Mouse (Mus musculus) midbrain, embryonic 13.5 days (tissue): Measurements from ENCODE around the gene Vangl1. TPM values are rescaled to one million over a fixed set of nuclear protein-coding genes. Genes with fewer than 3 reads are reported as not detected.

Experiments used
- ATAC-seq: fragments of 200-750 bp; cut with Nextera tagmentation; 2 replicates; pipeline ENCODE4 v1.8.0; 2017; ENCODE audit warnings: mild to moderate bottlenecking, moderate TSS enrichment, moderate library complexity
- H3K27ac ChIP-seq: fragments of 300-500 bp; sonication (generic); 2 replicates; pipeline ENCODE4 v1.5.1; 2015; ENCODE audit warnings: inconsistent platforms, mild to moderate bottlenecking, moderate library complexity
- H3K27me3 ChIP-seq: fragments of 300-500 bp; sonication (generic); 2 replicates; pipeline ENCODE4 v1.6.1; 2015; ENCODE audit warnings: mild to moderate bottlenecking, inconsistent platforms
- H3K36me3 ChIP-seq: fragments of 300-500 bp; sonication (generic); 2 replicates; pipeline ENCODE4 v1.6.1; 2015; ENCODE audit warnings: mild to moderate bottlenecking, inconsistent platforms
- H3K4me1 ChIP-seq: fragments of 300-500 bp; sonication (generic); replicated peaks from 2 replicates; pipeline ENCODE4 v1.6.1; 2015; ENCODE audit warnings: inconsistent platforms
- H3K4me2 ChIP-seq: fragments of 300-500 bp; sonication (generic); replicated peaks from 2 replicates; pipeline ENCODE4 v1.6.1; 2015; ENCODE audit warnings: moderate library complexity, mild to moderate bottlenecking, inconsistent platforms
- H3K4me3 ChIP-seq: fragments of 300-500 bp; sonication (generic); replicated peaks from 2 replicates; pipeline ENCODE4 v1.5.1; 2015; ENCODE audit warnings: mild to moderate bottlenecking, inconsistent platforms
- H3K9ac ChIP-seq: fragments of 300-500 bp; sonication (generic); replicated peaks from 2 replicates; pipeline ENCODE4 v1.6.1; 2015; ENCODE audit warnings: mild to moderate bottlenecking, inconsistent platforms
- H3K9me3 ChIP-seq: fragments of 300-500 bp; sonication (generic); 2 replicates; pipeline ENCODE4 v1.6.1; 2016; ENCODE audit warnings: mild to moderate bottlenecking, inconsistent platforms
- WGBS: fragments of 180-500 bp; shearing (Covaris S2); methylation state at CpG from one replicate; pipeline ENCODE4 v1.1.7; 2015; 5-methylcytosine and 5-hydroxymethylcytosine counted together
- polyA plus RNA-seq: library from polyadenylated mRNA; unstranded; fragments of >200 nt; fragmentation: Nextera tagmentation; extraction: Ambion mirVana; gene quantifications from 2 replicates; pipeline ENCODE4 v1.2.1, GENCODE M21; 2015

Gene Vangl1
- polyA plus RNA-seq, 1 experiment from 2014 or later: 7.3 TPM

GRCm38 (mm10) chr3:102196166-102196565 lies 8.3 kb downstream of the Vangl1 start:
- H3K4me3 ChIP-seq: no peak overlapping the region
- H3K4me2 ChIP-seq: no peak overlapping the region
- H3K36me3 ChIP-seq: no peaks in the 10 kb centered on the region
- no peak overlapping the region for H3K27ac ChIP-seq
- peaks cover 27% of the 10 kb centered on the region for H3K4me1 ChIP-seq
- 92% methylated on average over 9 of the region's 9 CpGs for WGBS
- no peak overlapping the region for H3K9ac ChIP-seq
- no peaks in the 10 kb centered on the region for H3K9me3 ChIP-seq
- H3K27me3 ChIP-seq: peaks cover 79% of the 10 kb centered on the region
- no peak for ATAC-seq

GRCm38 (mm10) chr3:102195762-102196161 lies 8.7 kb downstream of the Vangl1 start:
- Histone ChIP-seq H3K4me2 (no peak overlapping the region), H3K36me3 (no peaks in the 10 kb centered on the region), H3K27ac (no peak overlapping the region), H3K4me1 (peaks cover 27% of the 10 kb centered on the region), H3K9me3 (no peaks in the 10 kb centered on the region), H3K27me3 (peaks cover 77% of the 10 kb centered on the region), H3K9ac (no peak overlapping the region), H3K4me3 (no peak overlapping the region)
- WGBS: 33% methylated on average over 2 of the region's 2 CpGs
- no peak for ATAC-seq

GRCm38 (mm10) chr3:102194291-102195051 lies 10.0 kb downstream of the Vangl1 start:
- H3K9ac ChIP-seq: 0 out of 2 replicates have a peak overlapping the region, but pooled peaks have one; percentile 5
- H3K27me3 ChIP-seq: peaks cover 70% of the 10 kb centered on the region
- H3K4me2 ChIP-seq: peak overlapping the region; percentile 45
- WGBS: 4% methylated on average over 11 of the region's 11 CpGs
- peak overlapping the region; percentile 63 for H3K27ac ChIP-seq
- H3K9me3 ChIP-seq: no peaks in the 10 kb centered on the region
- no peak overlapping the region for H3K4me3 ChIP-seq
- peak; percentile 65 for ATAC-seq
- H3K36me3 ChIP-seq: no peaks in the 10 kb centered on the region
- H3K4me1 ChIP-seq: peaks cover 35% of the 10 kb centered on the region

DNA sequence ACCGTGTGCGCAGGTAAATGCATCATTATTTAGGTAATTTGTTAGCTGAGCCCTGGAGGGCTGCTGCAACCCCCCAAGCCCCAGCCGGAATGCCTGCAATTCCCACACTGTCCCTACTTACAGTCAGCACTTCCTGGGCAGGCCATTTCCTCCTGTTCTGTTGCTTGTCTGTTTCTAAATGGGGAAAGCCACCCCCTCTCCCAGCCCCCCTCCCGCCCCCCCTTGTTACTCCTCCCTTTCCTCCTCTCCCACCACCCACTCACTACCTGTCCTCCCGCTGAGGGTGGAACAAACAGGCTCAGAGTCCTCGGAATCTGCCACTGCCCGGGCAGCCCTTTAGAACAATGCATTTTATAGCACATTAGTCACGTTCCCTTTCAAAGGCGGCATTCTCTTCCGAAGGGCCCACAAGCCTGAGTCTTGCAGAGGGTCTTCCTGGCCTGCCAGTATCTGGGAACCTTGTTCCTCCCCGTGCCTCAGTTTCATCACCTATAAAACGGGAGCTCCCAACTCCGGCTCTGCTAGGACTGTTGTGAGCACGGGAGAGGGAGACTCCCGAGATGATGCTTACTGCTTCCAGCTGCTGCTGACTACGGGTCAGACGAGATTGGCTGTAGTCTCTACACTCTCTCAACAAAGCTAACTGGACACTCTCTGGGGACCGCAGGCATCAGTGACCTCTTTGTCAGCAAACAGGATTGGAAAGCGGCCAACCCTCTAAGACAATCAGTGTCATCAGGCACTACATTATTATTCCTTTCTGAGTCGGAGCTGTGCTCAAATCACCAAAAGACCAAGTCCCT lies 10.8 kb downstream of the Vangl1 start:
- Histone ChIP-seq H3K4me1 (peaks cover 41% of the 10 kb centered on the region), H3K27ac (peak overlapping the region; percentile 63), H3K36me3 (no peaks in the 10 kb centered on the region), H3K27me3 (peaks cover 62% of the 10 kb centered on the region), H3K4me2 (peak overlapping the region; percentile 45), H3K4me3 (no peak overlapping the region; the same call in 1 of the 2 replicates), H3K9me3 (no peaks in the 10 kb centered on the region), H3K9ac (0 out of 2 replicates have a peak overlapping the region, but pooled peaks have one; percentile 17)
- peak; percentile 60 for ATAC-seq
- 3% methylated on average over 19 of the region's 20 CpGs for WGBS

DNA sequence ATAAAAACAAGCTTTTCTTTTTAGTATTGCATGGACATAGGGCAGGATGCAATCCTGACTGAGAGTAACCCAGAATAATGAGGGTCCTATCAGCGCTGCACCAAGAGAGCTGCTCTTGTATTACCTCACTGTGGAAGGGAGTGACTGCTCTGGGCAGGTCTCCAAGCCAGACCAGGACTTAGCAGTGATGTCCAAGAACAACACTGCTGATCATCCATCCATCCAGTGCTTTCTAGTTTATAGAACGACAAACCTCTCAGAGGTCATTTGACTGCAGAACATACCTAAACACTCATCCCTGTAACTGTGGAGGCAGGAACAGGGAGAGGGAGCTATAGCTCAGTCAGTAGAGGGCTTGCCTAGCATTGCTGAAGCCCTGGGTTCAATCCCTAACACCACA lies 11.9 kb downstream of the Vangl1 start:
- Histone ChIP-seq H3K4me3 (no peak overlapping the region), H3K36me3 (no peaks in the 10 kb centered on the region), H3K4me1 (peaks cover 38% of the 10 kb centered on the region), H3K27me3 (peaks cover 59% of the 10 kb centered on the region), H3K27ac (no peak overlapping the region), H3K9me3 (no peaks in the 10 kb centered on the region), H3K4me2 (no peak overlapping the region), H3K9ac (no peak overlapping the region)
- 73% methylated on average over 2 of the region's 2 CpGs for WGBS
- no peak for ATAC-seq

GRCm38 (mm10) chr3:102191575-102191974 lies 12.9 kb downstream of the Vangl1 start:
- H3K4me2 ChIP-seq: no peak overlapping the region
- H3K4me3 ChIP-seq: no peak overlapping the region
- WGBS: 83% methylated on average over 3 of the region's 3 CpGs
- H3K27ac ChIP-seq: no peak overlapping the region
- no peak for ATAC-seq
- H3K36me3 ChIP-seq: no peaks in the 10 kb centered on the region
- no peak overlapping the region for H3K9ac ChIP-seq
- H3K4me1 ChIP-seq: peaks cover 38% of the 10 kb centered on the region
- no peaks in the 10 kb centered on the region for H3K9me3 ChIP-seq
- H3K27me3 ChIP-seq: peaks cover 52% of the 10 kb centered on the region

GRCm38 (mm10) chr3:102190642-102191041 lies 13.9 kb downstream of the Vangl1 start:
- Histone ChIP-seq H3K4me2 (no peak overlapping the region), H3K4me1 (peaks cover 38% of the 10 kb centered on the region), H3K27ac (no peak overlapping the region), H3K9me3 (peaks cover 6% of the 10 kb centered on the region; the same call in 1 of the 2 replicates), H3K9ac (no peak overlapping the region), H3K27me3 (peaks cover 43% of the 10 kb centered on the region), H3K36me3 (peaks cover 3% of the 10 kb centered on the region; the same call in 1 of the 2 replicates), H3K4me3 (no peak overlapping the region)
- no peak for ATAC-seq

- peaks cover 38% of the 10 kb centered on the region for H3K4me1 ChIP-seq
- no peak overlapping the region for H3K4me2 ChIP-seq
- WGBS: 5% methylated on average over 4 of the region's 4 CpGs
- peaks cover 4% of the 10 kb centered on the region; the same call in 1 of the 2 replicates for H3K36me3 ChIP-seq
- peaks cover 37% of the 10 kb centered on the region for H3K27me3 ChIP-seq
- no peak for ATAC-seq
- H3K9ac ChIP-seq: no peak overlapping the region
- H3K4me3 ChIP-seq: no peak overlapping the region
- H3K27ac ChIP-seq: no peak overlapping the region
- peaks cover 6% of the 10 kb centered on the region; the same call in 1 of the 2 replicates for H3K9me3 ChIP-seq
Measured at GRCm38 (mm10) chr3:102190015-102190414, 14.5 kb downstream of the Vangl1 start.

GRCm38 (mm10) chr3:102188972-102189371 lies 15.5 kb downstream of the Vangl1 start:
- H3K4me3 ChIP-seq: no peak overlapping the region
- peaks cover 29% of the 10 kb centered on the region for H3K4me1 ChIP-seq
- H3K9ac ChIP-seq: no peak overlapping the region
- H3K27ac ChIP-seq: no peak overlapping the region
- peaks cover 6% of the 10 kb centered on the region; the same call in 1 of the 2 replicates for H3K9me3 ChIP-seq
- WGBS: 14% methylated on average over 6 of the region's 6 CpGs
- H3K4me2 ChIP-seq: no peak overlapping the region; the same call in 1 of the 2 replicates
- peaks cover 37% of the 10 kb centered on the region for H3K27me3 ChIP-seq
- peaks cover 4% of the 10 kb centered on the region; the same call in 1 of the 2 replicates for H3K36me3 ChIP-seq
- no peak for ATAC-seq

DNA sequence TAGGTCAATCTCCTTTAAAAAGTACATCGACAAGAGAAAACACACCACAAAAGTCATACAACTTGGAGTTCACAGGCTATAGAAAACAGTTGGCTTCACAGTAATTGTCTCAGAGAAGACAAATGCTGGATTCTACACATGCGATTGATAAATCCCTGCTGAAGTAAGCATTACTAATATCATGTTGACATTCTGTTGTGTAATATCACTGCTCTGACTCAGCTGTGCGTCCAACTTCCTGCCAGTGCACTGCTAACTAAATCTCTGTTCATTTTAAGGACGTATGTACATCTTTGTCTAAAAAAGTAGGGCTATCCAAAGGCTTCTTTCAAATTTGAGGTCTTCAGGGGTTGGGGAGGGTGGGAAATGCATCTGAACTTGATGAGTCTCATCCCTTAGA lies 17.1 kb downstream of the Vangl1 start:
- Histone ChIP-seq H3K4me2 (no peak overlapping the region), H3K4me1 (peaks cover 14% of the 10 kb centered on the region), H3K9ac (no peak overlapping the region), H3K27ac (no peak overlapping the region), H3K4me3 (no peak overlapping the region), H3K27me3 (peaks cover 27% of the 10 kb centered on the region), H3K9me3 (peaks cover 6% of the 10 kb centered on the region; the same call in 1 of the 2 replicates), H3K36me3 (peaks cover 4% of the 10 kb centered on the region; the same call in 1 of the 2 replicates)
- ATAC-seq: no peak
- 86% methylated on average over 4 of the region's 4 CpGs for WGBS

DNA sequence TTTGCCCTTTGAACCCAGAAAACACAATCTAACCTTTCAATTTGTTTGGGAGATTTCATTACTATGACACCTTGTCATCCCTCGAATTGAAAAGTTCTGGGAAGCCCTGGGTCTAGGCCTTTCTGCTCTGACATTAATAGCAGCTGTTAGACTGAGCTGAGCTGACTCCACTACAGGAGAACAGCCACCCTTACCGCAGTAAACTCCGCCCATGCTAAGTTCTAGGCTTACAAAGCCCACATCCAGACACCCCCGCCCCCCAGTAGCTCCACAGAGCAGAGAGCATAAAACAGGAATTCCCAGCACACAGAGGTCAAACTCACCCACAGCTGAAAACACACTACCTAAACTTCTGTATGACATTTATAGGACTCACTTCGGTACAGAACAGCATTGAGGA lies 19.8 kb downstream of the Vangl1 start:
- 83% methylated on average over 5 of the region's 5 CpGs for WGBS
- H3K4me2 ChIP-seq: no peak overlapping the region
- H3K4me3 ChIP-seq: no peak overlapping the region
- no peak overlapping the region for H3K27ac ChIP-seq
- no peak overlapping the region for H3K9ac ChIP-seq
- peaks cover 7% of the 10 kb centered on the region for H3K4me1 ChIP-seq
- peaks cover 6% of the 10 kb centered on the region; the same call in 1 of the 2 replicates for H3K9me3 ChIP-seq
- ATAC-seq: no peak
- H3K27me3 ChIP-seq: peaks cover 9% of the 10 kb centered on the region
- H3K36me3 ChIP-seq: peaks cover 8% of the 10 kb centered on the region; the same call in 1 of the 2 replicates

- Histone ChIP-seq H3K9ac (no peak overlapping the region), H3K4me3 (no peak overlapping the region), H3K27ac (no peak overlapping the region), H3K4me1 (no peaks in the 10 kb centered on the region), H3K9me3 (peaks cover 6% of the 10 kb centered on the region; the same call in 1 of the 2 replicates), H3K27me3 (peaks cover 2% of the 10 kb centered on the region; the same call in 1 of the 2 replicates), H3K4me2 (no peak overlapping the region), H3K36me3 (peaks cover 8% of the 10 kb centered on the region; the same call in 1 of the 2 replicates)
- 85% methylated on average over 2 of the region's 2 CpGs for WGBS
- no peak for ATAC-seq
Measured at GRCm38 (mm10) chr3:102182601-102183000, 21.9 kb downstream of the Vangl1 start.
